Mouse (Mus musculus) lung, adult 2 months (tissue): ENCODE measurements around the gene Sp1.

Source experiments
- CTCF ChIP-seq: fragments of 200-500 bp; IDR thresholded peaks from 2 replicates; pipeline ENCODE4 v1.5.1; 2011; ENCODE audit warnings: mild to moderate bottlenecking, low read length, control low read depth; ENCODE audit not compliant: insufficient read depth
- POLR2A ChIP-seq: fragments of 200-500 bp; IDR thresholded peaks from 2 replicates; pipeline ENCODE4 v1.6.1; 2011; ENCODE audit warnings: low read depth, mild to moderate bottlenecking, control low read depth, low read length, borderline replicate concordance; ENCODE audit errors: extremely low read depth

DNA sequence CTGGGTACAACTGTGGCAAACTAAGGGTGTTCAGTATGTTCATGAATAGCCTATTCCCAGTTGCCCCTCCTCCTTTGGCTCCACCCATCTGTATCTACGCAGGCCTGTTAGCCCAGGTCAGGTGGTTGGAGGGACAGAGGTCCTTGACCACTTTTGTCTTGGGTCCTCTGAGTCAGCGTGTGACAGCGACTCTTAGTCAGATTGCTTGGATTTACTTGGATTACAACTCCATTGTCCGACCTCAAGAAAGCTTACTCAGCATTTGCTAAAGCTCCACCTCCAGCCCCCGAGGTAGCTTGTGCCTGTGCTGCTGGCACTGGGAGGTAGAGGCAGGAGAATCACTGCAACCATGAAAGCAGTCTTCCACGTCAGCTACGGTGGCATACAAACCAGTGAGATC is 45.0 kb downstream of the Sp1 start:
- TF ChIP-seq POLR2A: 0 out of 2 replicates have a peak, but pooled peaks have one; percentile 14
- TF ChIP-seq CTCF: no peak
